Mouse (Mus musculus): ENCODE data around the gene Ncf2. TPM values are rescaled to one million over a fixed set of nuclear protein-coding genes. Genes with fewer than 3 reads are reported as not detected.

Gene Ncf2
- polyA plus RNA-seq, 1 experiment = 0.04 TPM

- TF ChIP-seq CEBPB (IDR thresholded peaks at IDR 0.05; ENCODE audit: low read depth) (no peak), FOSL1 (IDR thresholded peaks at IDR 0.05; ENCODE audit: insufficient read depth, low read length, poor library complexity, severe bottlenecking) (no peak), USF1 (IDR thresholded peaks at IDR 0.05; ENCODE audit: low read depth) (no peak)
- no peak overlapping the region for H3ac ChIP-seq (ENCODE audit: control insufficient read depth, insufficient read length, low read depth)
- H3K27me3 ChIP-seq (ENCODE audit: control insufficient read depth, insufficient read depth, insufficient read length) = peaks cover 13% of the 10 kb centered on the region
- no peak overlapping the region for H3K4me3 ChIP-seq (ENCODE audit: insufficient read depth, poor library complexity, severe bottlenecking)
- H3K79me3 ChIP-seq (ENCODE audit: low read depth) = no peaks in the 10 kb centered on the region
- no peaks in the 10 kb centered on the region for H3K36me3 ChIP-seq (ENCODE audit: control insufficient read depth, insufficient read depth)
- no peaks in the 10 kb centered on the region for H3K79me2 ChIP-seq (ENCODE audit: control insufficient read depth, insufficient read depth)
These were observed 4.9 kb downstream of the Ncf2 start for GRCm38 (mm10) chr1:152804907-152805306.

- no peak for TF ChIP-seq MYOG (IDR thresholded peaks at IDR 0.05; ENCODE audit: control insufficient read depth, extremely low read depth, insufficient read length)
- TF ChIP-seq FOSL1 (IDR thresholded peaks at IDR 0.05; ENCODE audit: insufficient read depth, low read length, poor library complexity, severe bottlenecking) = no peak
- TF ChIP-seq CEBPB (IDR thresholded peaks at IDR 0.05; ENCODE audit: low read depth) = no peak
- no peak for TF ChIP-seq USF1 (IDR thresholded peaks at IDR 0.05; ENCODE audit: low read depth)
- no peak for TF ChIP-seq MYOD1 (IDR thresholded peaks at IDR 0.05; ENCODE audit: control insufficient read depth, insufficient read length, low read depth)
- TF ChIP-seq MAX (IDR thresholded peaks at IDR 0.05) = no peak
- TF ChIP-seq CTCF (IDR thresholded peaks at IDR 0.05; ENCODE audit: control insufficient read depth, insufficient read depth, insufficient read length) = no peak
- H3K36me3 ChIP-seq (ENCODE audit: control insufficient read depth, insufficient read depth) = no peaks in the 10 kb centered on the region
- H3K27me3 ChIP-seq (ENCODE audit: control insufficient read depth, insufficient read depth, insufficient read length) = peaks cover 10% of the 10 kb centered on the region
- no peak overlapping the region for H3ac ChIP-seq (ENCODE audit: control insufficient read depth, insufficient read length, low read depth)
- H3K79me2 ChIP-seq (ENCODE audit: control insufficient read depth, insufficient read depth) = no peaks in the 10 kb centered on the region
- H3K4me3 ChIP-seq (ENCODE audit: insufficient read depth, poor library complexity, severe bottlenecking) = no peak overlapping the region
- H3K79me3 ChIP-seq (ENCODE audit: low read depth) = no peaks in the 10 kb centered on the region
These were observed 7.8 kb downstream of the Ncf2 start for GRCm38 (mm10) chr1:152807619-152808391.

GRCm38 (mm10) chr1:152808392-152808680 is 8.3 kb downstream of the Ncf2 start:
- Histone ChIP-seq H3K36me3 (ENCODE audit: control insufficient read depth, insufficient read depth) (no peaks in the 10 kb centered on the region), H3K79me3 (ENCODE audit: low read depth) (no peaks in the 10 kb centered on the region), H3K4me3 (ENCODE audit: insufficient read depth, poor library complexity, severe bottlenecking) (no peak overlapping the region), H3ac (ENCODE audit: control insufficient read depth, insufficient read length, low read depth) (no peak overlapping the region), H3K79me2 (ENCODE audit: control insufficient read depth, insufficient read depth) (no peaks in the 10 kb centered on the region), H3K27me3 (ENCODE audit: control insufficient read depth, insufficient read depth, insufficient read length) (peaks cover 10% of the 10 kb centered on the region)
- TF ChIP-seq CEBPB (IDR thresholded peaks at IDR 0.05; ENCODE audit: low read depth) (no peak), USF1 (IDR thresholded peaks at IDR 0.05; ENCODE audit: low read depth) (no peak), MYOG (IDR thresholded peaks at IDR 0.05; ENCODE audit: control insufficient read depth, extremely low read depth, insufficient read length) (no peak), MAX (IDR thresholded peaks at IDR 0.05) (no peak), MYOD1 (IDR thresholded peaks at IDR 0.05; ENCODE audit: control insufficient read depth, insufficient read length, low read depth) (no peak), CTCF (IDR thresholded peaks at IDR 0.05; ENCODE audit: control insufficient read depth, insufficient read depth, insufficient read length) (no peak), FOSL1 (IDR thresholded peaks at IDR 0.05; ENCODE audit: insufficient read depth, low read length, poor library complexity, severe bottlenecking) (no peak)

DNA sequence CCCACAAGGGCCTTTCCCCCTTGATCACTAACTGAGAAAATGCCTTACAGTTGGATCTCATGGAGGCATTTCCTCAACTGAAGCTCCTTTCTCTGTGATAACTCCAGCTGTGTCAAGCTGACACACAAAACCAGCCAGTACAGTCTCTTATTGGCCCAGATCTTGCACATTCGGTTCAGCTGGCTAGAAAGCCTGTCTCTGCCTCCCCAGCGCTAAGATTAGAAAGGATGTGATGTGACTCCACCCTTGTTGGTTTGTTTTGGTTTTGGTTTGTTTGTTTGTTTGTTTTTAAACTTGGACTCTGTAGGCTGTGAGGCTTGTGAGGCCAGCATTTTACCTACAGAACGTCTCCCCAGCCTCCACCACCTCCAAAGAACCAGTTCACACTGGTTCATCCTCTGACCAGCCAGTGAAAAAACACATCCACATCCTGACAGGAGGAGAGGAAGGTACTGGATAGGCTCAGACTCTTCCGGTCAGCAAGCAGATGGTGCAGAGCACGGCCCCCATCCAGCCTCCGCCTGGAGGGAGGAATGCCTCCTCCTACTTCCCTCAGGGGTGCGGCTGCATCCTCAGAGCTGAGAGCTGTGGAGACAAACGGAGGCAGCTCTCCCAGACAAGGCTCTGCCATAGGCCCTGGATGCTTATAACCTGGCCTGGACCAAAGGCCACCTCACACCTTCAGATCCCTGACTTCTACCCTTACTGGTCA is 9.7 kb downstream of the Ncf2 start:
- Histone ChIP-seq H3K79me2 (ENCODE audit: control insufficient read depth, insufficient read depth) (no peaks in the 10 kb centered on the region), H3K36me3 (ENCODE audit: control insufficient read depth, insufficient read depth) (no peaks in the 10 kb centered on the region), H3K79me3 (ENCODE audit: low read depth) (no peaks in the 10 kb centered on the region), H3K4me3 (ENCODE audit: insufficient read depth, poor library complexity, severe bottlenecking) (no peak overlapping the region), H3K27me3 (ENCODE audit: control insufficient read depth, insufficient read depth, insufficient read length) (peaks cover 7% of the 10 kb centered on the region), H3ac (ENCODE audit: control insufficient read depth, insufficient read length, low read depth) (no peak overlapping the region)
- TF ChIP-seq CEBPB (IDR thresholded peaks at IDR 0.05; ENCODE audit: low read depth) (no peak), MYOD1 (IDR thresholded peaks at IDR 0.05; ENCODE audit: control insufficient read depth, insufficient read length, low read depth) (no peak), CTCF (IDR thresholded peaks at IDR 0.05; ENCODE audit: control insufficient read depth, insufficient read depth, insufficient read length) (no peak), MAX (IDR thresholded peaks at IDR 0.05) (no peak), MYOG (IDR thresholded peaks at IDR 0.05; ENCODE audit: control insufficient read depth, extremely low read depth, insufficient read length) (no peak), FOSL1 (IDR thresholded peaks at IDR 0.05; ENCODE audit: insufficient read depth, low read length, poor library complexity, severe bottlenecking) (no peak), USF1 (IDR thresholded peaks at IDR 0.05; ENCODE audit: low read depth) (no peak)

GRCm38 (mm10) chr1:152810533-152811439 is 10.8 kb downstream of the Ncf2 start:
- Histone ChIP-seq H3ac (ENCODE audit: control insufficient read depth, insufficient read length, low read depth) (no peak overlapping the region), H3K27me3 (ENCODE audit: control insufficient read depth, insufficient read depth, insufficient read length) (peaks cover 2% of the 10 kb centered on the region), H3K79me2 (ENCODE audit: control insufficient read depth, insufficient read depth) (no peaks in the 10 kb centered on the region), H3K36me3 (ENCODE audit: control insufficient read depth, insufficient read depth) (no peaks in the 10 kb centered on the region), H3K79me3 (ENCODE audit: low read depth) (no peaks in the 10 kb centered on the region), H3K4me3 (ENCODE audit: insufficient read depth, poor library complexity, severe bottlenecking) (no peak overlapping the region)
- TF ChIP-seq MYOD1 (IDR thresholded peaks at IDR 0.05; ENCODE audit: control insufficient read depth, insufficient read length, low read depth) (no peak), USF1 (IDR thresholded peaks at IDR 0.05; ENCODE audit: low read depth) (no peak), CEBPB (IDR thresholded peaks at IDR 0.05; ENCODE audit: low read depth) (no peak)

Measured in C2C12 (cell line).